Mouse (Mus musculus): ENCODE results near the gene Fbxl20.

GRCm38 (mm10) chr11:98082745-98083144 lies 67.5 kb downstream of the Fbxl20 start:
- no peak for TF ChIP-seq POLR2A (IDR thresholded peaks at IDR 0.05; ENCODE audit: low read depth, low read length)
- no peak for TF ChIP-seq CTCF (IDR thresholded peaks at IDR 0.05; ENCODE audit: extremely low read depth, insufficient read depth, insufficient read length, insufficient replicate concordance)
